Mouse (Mus musculus) ovary, postnatal 36 days (tissue): Measurements from ENCODE around the gene Galnt5.

ENCODE experiments used
- DNase-seq: peaks from one replicate; pipeline ENCODE4 v3.0.0; 2022; ENCODE audit warnings: low spot score, mixed read lengths

The Galnt5 gene

DNA sequence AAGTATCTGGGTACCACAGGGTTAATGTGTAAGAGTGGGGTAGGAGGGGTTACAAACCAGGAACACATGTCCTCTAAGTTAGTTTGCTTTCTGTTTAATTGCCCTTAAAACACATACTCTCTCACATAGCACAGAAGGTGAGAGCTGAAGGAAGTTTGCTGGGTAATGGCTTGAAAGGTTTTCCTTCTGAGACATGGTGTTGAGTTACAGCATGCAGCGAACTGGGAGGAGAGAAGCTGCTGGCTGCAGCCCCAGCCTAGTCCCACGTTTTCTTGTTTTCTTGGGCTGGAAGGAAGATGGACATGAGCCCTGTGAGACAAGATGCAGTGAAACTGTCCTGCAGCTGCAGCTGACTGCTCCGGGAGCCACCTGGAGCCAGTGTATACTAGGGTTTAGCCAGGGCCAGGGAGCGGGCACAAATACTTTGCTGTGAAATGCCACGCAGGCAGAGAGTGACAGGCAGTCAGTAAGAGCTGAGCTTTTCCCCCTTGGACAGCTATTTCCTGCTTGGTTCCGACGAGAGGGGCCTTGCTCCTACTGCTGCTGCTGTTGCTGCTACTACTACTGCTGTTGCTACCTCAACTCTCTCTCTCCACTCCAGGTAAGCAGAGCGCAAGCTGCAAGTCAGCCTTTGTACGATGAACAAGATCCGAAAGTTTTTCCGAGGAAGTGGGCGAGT, at the start of gene Galnt5:
TSS of gene Galnt5 (plus strand) at position 133 of the 679 bp plus-strand sequence.
- DNase-seq, result no peak

DNA sequence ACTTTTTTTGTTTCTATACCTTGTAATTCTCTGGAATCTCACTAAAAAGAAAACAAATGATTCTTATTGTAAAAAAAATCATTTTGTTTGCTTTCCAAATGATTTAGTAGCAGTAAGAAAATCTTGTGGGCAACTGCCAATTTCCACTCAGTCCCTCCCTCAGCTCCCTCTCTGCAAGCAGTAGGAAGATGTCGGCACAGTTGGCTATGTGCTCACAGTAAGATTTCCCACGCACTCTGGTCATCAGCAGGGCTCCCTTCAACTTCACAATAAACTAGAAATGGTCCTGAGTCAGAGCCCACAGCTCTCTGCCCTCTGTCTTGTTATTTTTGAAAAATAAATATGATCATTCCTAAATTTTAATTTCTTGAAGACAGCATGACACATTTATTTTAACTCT, 46.1 kb upstream of the Galnt5 start:
- no peak for DNase-seq

DNA sequence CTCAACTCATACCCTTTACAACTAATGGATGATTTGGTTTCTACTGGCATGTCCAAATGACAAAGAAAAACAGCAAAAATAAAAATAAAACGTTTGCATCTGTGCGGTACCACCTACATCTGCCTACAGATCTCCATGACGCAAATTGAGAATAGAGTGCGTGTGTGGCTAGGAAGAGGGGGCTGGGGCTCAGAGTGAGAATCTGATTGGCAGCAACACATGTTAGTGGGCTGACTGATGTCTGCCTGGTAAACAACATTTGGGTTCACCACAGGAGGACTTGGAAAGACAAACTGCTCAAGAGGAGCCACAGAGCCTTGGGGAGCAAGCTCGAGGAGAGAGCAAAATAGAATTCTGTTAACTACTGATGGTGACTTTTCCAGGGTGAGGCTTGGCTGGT, 36.9 kb upstream of the Galnt5 start:
- DNase-seq, result no peak

DNA sequence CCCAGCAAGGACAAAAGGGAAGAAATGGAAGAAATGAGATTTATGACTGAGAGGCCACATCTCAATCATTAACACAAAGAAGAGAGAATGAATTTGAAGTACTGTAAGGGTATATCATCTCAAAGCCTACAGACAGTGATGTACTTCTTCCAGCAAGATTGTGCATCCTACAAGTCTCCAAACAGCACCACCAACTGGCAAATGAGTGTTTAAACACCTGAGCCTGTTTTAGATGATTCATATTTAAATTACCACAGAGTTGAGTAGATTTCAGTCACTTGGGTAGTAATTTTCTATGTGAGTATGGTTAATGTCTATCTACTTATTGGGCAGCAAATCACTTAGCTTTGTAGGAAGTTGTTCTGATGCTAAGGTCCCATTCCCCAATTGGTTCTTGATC, 15.4 kb upstream of the Galnt5 start:
- no peak for DNase-seq

DNA sequence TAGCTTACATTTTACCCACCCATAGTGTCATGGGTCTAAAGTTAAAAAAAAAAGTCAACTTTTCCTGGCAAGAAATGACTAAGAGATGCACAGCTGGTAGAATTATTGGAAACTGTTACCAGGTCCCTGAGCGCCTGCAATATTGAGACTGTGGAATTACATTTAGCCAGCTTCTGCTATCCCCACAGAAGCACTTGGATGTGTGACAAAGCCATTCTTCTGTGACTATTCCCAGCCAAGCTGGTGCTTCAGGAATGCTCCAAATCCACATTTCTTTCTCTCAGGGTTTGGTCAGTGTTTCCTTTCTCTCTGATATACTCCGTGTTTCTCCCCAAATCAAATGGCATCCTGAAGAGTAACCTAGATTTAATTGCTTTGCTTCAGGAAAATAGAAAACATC, 6.6 kb upstream of the Galnt5 start:
- no peak for DNase-seq

DNA sequence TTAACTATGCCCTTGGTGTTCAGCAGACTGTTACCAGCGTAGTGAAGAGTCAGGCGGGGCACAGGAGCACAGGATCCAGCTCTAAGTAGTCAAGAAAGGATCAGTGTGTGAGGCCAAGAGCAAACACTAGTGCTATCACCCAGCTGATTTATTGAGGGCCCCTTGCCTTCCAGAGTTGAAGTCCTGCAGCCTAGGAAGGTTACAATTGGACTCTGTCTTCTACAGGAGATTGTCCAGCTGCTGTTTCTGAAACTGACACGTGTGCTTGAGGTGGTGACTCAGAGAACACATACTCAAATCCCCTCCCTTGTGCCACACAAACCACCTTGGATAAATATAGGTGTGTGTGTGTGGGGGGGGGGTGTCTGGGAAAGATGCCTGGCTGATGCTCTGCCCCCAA, 3.8 kb downstream of the Galnt5 start:
- DNase-seq, result no peak

DNA sequence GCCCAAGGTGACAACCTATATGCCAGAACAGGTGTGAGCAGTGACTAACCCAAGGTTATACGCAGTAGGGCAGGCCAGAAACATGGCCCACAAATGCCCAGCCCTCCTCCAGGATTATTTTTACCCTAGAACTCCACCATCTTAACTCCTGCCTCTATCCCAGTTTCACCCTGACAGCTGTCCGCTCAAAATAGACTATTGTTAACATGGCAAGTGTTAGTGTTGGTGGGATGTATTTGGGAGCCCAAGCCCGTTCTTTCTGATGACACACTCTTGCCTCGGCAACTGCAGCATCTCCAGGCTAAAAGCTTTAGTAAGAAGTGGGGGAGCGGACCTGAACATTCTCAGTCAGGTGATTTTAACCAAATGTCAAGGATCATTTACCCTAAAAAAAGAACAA, 9.4 kb downstream of the Galnt5 start:
- DNase-seq, result no peak

DNA sequence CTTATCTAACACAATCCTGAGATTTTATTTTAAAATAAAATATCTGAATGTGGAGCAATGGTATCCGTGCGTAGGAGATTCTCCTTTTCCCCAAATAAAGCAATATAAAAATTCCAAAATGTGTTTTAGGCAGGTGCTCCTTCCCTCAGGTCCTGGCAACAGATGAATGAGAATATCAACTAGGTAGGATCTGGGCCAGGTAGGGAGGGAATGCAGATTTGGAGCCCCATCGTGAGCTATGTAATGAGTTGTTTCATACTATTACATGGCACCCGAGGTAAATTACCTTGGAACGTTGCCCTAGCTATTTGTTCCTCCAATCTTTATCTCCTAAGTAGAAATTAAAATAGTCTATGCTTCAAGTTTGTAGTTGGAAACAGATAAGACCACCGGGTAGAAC, 25.9 kb downstream of the Galnt5 start:
- DNase-seq, result no peak

DNA sequence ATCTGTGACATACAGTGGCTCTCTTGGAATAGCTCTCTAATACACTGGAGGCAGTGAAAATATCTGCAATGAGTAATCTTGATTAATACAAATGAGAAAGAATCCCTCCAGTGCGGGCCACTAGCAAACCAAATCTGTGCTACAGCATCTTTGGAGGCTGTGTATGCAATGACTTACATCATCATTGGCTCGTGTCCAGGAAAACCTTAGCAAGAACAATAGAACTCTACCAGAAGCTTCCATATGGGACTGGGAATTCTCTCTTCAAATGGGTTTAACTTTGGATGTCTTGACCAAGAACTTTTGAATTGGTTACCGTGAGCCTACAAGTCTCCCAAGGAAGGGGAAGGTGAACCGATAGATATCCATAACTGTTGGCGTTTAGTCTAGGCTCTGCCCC, 29.1 kb downstream of the Galnt5 start:
- no peak for DNase-seq

DNA sequence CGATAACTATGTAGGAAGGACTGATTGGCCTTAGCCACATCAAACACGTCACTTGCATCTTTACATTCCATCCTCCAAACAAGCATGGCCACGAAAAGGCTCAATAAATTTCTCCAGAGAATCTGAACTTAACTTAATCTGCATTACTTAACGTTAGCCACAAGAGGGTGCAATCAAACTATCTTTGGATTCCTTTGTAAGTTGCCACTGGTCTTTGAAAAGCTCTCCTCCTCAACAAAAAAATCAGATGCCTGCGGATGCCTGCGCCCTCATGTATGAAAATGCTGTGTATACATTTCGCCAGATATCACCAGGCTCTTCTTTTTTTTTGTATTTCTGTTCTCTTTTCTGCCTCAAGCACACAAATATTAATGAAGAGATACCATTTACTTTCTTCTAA, 31.7 kb downstream of the Galnt5 start:
- DNase-seq, result no peak

DNA sequence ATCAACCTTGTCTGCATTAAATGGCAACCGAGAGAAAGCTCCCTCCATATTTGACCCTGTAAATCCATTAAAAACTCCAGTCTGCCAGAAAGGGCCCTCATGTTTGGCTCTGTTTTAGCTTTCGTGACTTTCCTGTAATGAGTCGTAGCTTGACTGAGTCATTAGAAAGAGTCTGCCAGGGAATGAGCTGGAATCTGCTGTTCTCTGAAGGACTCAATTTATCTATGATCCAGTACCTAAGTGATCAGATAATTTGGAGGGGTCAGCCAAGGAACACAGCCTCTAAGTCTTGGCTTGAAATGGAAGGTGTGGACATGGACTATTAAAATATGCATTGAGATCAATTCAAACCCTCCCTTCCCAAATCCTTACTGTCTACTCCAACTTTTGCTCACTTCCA, 33.7 kb downstream of the Galnt5 start:
- DNase-seq, result no peak

DNA sequence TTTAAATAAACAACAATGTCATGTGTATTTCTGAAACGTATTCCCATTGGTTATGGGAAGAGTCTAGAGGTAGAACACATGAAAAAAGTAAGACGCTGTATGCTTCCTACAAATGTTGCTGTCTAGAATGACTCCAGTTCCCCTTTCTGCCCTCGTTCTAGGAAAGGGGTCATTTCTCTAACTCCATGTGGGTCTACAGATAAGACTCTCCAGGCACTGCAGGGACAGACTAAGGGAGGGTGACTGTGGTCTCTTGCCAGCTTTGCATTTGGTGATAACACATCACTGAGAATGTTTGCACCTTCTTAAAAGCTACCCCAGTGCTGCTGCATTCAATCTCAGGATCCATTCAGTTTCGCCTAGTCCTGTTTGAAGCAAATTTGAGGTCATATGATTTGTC, 38.0 kb downstream of the Galnt5 start:
- DNase-seq, result no peak

DNA sequence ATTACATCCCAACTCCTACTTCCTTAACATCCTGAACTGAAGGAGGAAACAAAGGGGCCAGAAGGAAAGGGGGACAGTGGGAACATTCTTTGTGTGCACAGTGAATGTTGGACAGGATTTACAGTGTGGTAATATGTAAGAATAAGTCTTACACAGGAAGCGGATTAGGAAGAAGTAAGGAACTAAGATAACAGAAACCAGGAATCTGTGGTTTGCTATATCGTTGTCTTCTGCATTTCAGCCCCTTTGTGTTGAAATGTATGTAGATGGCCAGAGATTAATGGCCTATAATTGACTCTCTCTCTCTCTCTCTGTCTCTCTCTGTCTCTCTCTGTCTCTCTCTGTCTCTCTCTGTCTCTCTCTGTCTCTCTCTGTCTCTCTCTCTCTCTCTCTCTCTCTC, 39.2 kb downstream of the Galnt5 start:
- no peak for DNase-seq

DNA sequence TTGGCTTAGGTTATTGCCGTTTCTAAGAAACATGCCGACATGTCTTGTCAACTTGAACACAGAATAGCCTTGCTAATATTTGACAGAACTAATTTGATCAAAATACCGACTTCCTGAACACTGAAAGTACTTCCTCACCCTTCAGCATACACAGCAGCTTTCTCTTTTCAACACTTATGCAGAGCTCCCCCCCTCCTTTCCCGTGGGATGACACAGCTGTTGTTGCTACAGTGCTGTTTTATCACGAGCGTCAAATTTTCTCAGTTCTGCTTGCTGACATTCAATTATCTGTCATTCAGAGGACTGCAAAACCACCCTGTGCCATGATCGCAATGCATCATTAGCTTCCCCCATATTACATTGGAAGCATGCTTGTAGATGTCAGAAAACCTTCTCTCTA, 44.2 kb downstream of the Galnt5 start:
- no peak for DNase-seq

DNA sequence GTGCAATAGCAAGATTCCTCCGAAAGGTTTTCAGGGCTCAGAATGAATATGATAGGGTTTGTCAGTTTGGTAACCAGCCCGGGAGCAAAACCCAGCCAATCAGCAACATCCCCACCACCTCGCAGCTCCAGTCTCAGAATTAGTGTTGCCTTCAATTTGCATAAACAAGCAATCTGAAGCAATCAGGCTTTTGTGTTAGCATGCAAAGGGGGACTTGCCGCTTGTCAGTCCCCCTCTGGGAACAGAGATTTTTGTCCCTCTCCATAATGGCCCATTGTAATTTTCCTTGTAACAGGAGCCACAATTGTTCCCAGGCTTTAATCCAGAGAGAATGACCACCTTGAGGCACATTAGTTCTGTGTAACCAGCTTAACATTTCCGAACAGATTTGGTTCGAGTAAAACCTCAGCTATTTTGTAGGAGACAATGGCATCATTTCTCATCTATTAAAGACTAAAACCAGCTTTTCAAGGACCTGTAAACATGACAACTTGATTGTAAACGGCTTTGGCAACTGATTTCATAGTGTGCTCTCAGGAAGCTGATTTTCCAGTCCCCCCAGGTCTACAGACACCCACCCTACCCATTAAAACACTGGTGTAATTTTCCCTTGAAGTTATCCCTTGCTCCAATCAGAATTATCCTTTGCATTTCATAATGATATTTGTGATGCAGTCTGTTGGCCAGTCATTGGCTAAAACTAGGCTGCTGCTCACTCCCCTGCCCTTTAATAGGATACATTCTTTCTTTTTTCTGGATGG, 55.3 kb downstream of the Galnt5 start, which contains the start of gene Ermn:
TSS of gene Ermn (minus strand) at position 44 of the 761 bp plus-strand sequence.
- DNase-seq, result no peak

DNA sequence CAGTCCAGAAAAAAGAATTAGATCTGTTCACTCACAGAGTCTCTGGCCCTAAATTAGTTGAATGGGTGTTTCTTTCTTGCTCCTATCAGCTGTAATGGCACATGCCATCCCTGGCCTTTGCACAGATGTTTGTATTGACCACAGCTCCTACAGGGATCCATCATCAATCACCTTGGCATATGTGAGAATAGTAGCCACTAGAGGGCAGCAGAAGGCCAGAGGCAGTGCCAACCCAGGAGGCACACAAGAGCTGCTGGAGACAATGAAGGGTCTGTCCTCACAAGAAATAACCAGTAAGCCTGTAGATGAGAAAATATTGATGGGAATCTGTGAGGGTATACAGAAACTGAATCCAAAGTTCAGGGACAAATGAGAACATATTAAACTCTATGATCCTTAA, 57.7 kb downstream of the Galnt5 start:
- peak; percentile 20 for DNase-seq

DNA sequence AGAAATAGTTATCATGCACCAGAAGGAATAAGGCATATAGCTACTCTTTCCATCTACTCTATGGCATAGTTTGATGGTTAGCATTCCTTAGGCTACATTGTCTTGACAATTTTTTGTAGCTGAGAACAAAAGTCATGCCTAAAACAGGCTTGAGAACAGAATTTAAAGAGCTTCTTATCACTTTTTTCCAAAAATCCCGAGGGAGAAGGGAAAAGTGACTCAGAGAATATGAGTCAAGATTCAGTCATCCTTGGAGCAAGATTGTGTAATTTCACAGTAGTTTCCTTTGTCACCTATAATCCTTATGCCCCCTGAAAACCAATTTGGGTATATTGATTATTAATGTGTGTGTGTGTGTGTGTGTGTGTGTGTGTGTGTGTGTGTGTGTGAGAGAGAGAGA, 82.2 kb downstream of the Galnt5 start:
- DNase-seq, result no peak

DNA sequence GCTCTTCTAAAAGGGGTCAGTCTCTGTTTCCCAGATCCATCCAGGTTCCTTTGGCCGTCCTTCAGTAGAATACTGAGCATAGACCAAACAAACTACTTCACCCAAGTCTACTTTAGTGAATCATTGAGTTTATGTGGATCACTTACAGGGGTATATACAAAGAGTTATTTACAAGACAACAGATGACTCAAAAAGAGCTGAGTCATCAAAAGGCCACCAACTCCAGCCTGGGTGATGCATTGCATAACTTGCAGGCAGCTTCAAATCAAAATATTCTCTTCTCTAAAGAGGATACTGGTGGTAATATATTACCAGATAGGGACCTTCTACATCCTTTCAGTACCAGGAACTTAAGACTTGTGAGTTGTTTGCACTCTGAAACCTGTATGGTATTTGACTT, 88.7 kb downstream of the Galnt5 start:
- DNase-seq, result no peak

DNA sequence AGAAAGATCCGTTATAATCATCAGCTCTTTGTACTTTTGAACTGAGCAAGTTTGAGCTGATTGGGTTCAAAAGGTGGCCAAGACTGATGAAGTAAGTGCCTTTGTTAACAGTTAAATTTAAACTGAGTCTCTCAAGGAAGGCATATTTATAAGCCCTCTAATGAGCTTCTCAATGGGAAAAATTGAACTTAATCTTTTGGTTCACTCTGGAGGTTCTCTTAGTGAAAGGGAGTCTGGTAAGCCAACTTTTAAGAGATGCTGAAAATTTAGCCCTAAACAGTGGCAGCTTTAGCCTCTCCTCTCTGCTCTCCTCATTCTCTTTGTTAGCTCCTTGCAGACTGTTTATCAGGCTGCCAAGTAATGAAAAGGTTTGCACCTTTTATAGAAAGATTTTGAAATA, 97.1 kb downstream of the Galnt5 start:
- no peak for DNase-seq
